Mouse (Mus musculus) bone marrow macrophage, adult 2 months (primary cell): ENCODE data around the gene Drap1.

Source experiments
- CTCF ChIP-seq: IDR thresholded peaks from 2 replicates; pipeline ENCODE4 v1.5.1; 2012; ENCODE audit warnings: low read depth, mild to moderate bottlenecking, low read length, moderate library complexity
- POLR2A ChIP-seq: IDR thresholded peaks from 2 replicates; pipeline ENCODE4 v1.6.1; 2012; ENCODE audit warnings: mild to moderate bottlenecking, low read depth, low read length, borderline replicate concordance

DNA sequence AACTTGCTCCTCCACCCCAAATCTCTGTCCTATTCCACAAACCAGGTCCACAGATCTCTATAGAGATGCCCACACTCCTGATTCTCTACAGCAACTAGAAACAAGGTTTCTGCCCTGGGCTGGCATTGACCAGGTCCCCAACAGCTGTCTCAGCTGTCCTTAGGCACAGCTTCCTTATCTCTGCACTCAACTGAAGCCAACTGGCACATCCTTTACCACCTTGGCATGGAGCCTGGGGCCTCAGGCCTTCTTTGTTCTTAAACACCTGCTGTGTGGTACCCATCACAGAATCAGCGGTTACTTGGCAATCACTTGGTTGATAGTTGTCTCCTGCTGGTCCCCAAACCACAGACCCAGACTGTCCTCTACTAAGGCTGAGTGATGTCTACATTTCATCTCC is 5.6 kb upstream of the Drap1 start:
- TF ChIP-seq CTCF (no peak), POLR2A (no peak)
